Mouse (Mus musculus): ENCODE measurements around the gene Tas1r3.

- TF ChIP-seq CTCF (IDR thresholded peaks at IDR 0.05; ENCODE audit: control insufficient read depth, insufficient read depth, insufficient replicate concordance, low read depth, low read length) (no peak), POLR2A (IDR thresholded peaks at IDR 0.05; ENCODE audit: control insufficient read depth, low read depth, low read length) (no peak)
Observed at GRCm38 (mm10) chr4:155886330-155886729, 23.2 kb upstream of the Tas1r3 start.

Data from testis, adult 2 months (tissue).